Mouse (Mus musculus): ENCODE results near the gene Tnfaip8l1. TPM values are rescaled to one million over a fixed set of nuclear protein-coding genes. Genes with fewer than 3 reads are reported as not detected.

The Tnfaip8l1 gene
- polyA plus RNA-seq, 1 experiment from 2014 or later = 10.4 TPM

GRCm38 (mm10) chr17:56128246-56128645, 34.0 kb upstream of the Tnfaip8l1 start:
- DNase-seq (ENCODE audit: low spot score) = no peak
- Histone ChIP-seq H3K4me1 (replicated peaks) (peaks cover 19% of the 10 kb centered on the region), H3K4me3 (no peak overlapping the region), H3K27me3 (ENCODE audit: insufficient read depth, poor library complexity, severe bottlenecking) (peaks cover 30% of the 10 kb centered on the region), H3K27ac (no peak overlapping the region), H3K36me3 (peaks cover 56% of the 10 kb centered on the region), H3K9me3 (peaks cover 2% of the 10 kb centered on the region)
- 93% methylated on average over 15 of the region's 15 CpGs for WGBS

DNA sequence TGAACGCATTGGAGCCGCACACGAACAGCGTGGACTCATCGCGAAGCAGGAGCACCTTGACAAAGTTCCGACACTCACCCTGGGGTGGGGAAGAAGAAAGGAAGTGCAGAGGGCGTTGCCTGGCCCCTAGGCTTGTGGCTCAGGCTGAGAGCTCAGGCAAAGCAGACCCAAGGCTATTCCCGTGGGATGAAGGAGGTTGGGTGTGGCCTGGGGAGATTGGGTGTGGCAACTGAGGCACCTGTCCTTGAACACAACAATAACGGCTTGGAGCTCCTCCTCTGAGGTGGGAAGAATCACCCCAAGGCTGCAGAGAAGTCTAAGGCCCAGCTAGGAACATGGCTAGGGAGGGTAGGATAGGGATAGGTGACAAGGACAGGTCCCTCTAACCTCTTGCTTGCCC, 31.1 kb upstream of the Tnfaip8l1 start:
- Histone ChIP-seq H3K4me3 (no peak overlapping the region), H3K27me3 (ENCODE audit: insufficient read depth, poor library complexity, severe bottlenecking) (peaks cover 13% of the 10 kb centered on the region), H3K36me3 (peaks cover 46% of the 10 kb centered on the region), H3K4me1 (replicated peaks) (peaks cover 35% of the 10 kb centered on the region), H3K27ac (no peak overlapping the region), H3K9me3 (no peaks in the 10 kb centered on the region; the same call in 1 of the 2 replicates)
- no peak for DNase-seq (ENCODE audit: low spot score)
- 93% methylated on average over 10 of the region's 10 CpGs for WGBS

DNA sequence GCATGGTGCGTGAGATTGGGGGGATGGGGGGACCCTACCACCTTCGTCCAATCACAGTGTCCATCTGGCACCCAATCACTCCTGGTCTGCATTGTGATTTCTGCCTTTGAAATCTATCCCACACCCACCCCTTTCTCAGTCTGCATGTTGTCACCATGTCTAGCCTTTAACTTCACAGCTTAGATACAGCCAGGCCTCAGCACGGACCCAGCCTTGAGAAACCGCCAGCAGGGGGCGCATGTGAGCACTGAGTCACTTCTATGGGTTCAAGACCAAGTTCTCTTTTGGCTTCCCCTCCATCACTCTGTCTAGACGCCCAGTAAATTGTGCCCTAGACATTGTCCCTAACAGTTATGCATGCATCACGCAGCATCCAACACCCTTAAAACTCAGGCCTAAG, 30.5 kb upstream of the Tnfaip8l1 start:
- Histone ChIP-seq H3K27ac (no peak overlapping the region), H3K4me3 (no peak overlapping the region), H3K36me3 (peaks cover 45% of the 10 kb centered on the region), H3K27me3 (ENCODE audit: insufficient read depth, poor library complexity, severe bottlenecking) (peaks cover 15% of the 10 kb centered on the region), H3K9me3 (no peaks in the 10 kb centered on the region; the same call in 1 of the 2 replicates), H3K4me1 (replicated peaks) (peaks cover 35% of the 10 kb centered on the region)
- WGBS = 40% methylated on average over 7 of the region's 7 CpGs
- peak; percentile 68 for DNase-seq (ENCODE audit: low spot score)

GRCm38 (mm10) chr17:56132661-56133060, 29.6 kb upstream of the Tnfaip8l1 start:
- Histone ChIP-seq H3K4me1 (replicated peaks) (peaks cover 43% of the 10 kb centered on the region), H3K4me3 (no peak overlapping the region; the same call in 1 of the 2 replicates), H3K36me3 (peaks cover 36% of the 10 kb centered on the region), H3K27me3 (ENCODE audit: insufficient read depth, poor library complexity, severe bottlenecking) (peaks cover 24% of the 10 kb centered on the region), H3K9me3 (no peaks in the 10 kb centered on the region; the same call in 1 of the 2 replicates), H3K27ac (no peak overlapping the region)
- 6% methylated on average over 14 of the region's 14 CpGs for WGBS
- DNase-seq (ENCODE audit: low spot score) = peak; percentile 70

DNA sequence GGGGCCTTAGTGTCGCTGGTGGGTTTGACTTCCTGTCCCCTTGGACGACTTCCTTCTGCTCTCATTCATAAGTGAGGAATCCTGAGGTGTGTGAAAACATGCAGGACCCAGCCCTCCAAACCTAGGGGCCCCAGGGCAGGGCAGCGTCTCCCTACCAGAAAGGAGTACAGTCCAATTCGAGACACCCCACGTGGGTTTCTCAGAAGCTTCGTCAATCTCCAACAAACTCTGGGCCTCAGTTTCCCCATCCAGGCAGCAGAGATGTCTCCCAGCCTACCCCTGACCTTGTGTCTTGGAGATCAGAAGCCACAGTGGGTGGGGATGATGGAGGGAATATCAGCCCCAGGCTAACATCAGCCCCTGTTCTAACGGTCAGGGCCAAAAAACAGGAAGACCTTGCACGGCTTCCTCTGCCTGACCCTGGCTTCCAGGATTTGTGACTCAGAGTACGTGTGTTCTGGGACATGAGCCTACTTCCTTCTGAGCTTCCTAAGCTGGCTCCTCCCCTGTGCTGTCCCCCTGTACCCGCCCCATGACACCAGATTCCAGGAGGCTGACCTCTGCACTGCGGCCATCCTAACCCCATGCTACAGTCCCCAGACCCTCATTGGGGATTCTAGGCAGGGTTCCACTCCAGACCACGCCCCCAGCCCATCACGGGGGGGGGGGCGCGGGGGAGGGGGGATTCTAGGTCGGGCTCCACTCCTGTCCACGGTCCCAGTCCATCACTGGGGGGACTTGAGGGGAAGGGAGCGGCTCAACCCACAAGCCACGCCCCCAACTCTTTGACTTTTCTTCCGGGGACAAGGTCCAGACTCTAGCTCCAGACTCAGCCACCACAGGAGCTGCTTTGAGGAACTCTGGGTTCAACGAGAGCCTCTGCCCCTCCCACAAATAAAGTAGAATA, 28.6 kb upstream of the Tnfaip8l1 start:
- Histone ChIP-seq H3K4me3 (peak overlapping the region; percentile 47), H3K9me3 (no peaks in the 10 kb centered on the region; the same call in 1 of the 2 replicates), H3K27me3 (ENCODE audit: insufficient read depth, poor library complexity, severe bottlenecking) (peaks cover 34% of the 10 kb centered on the region), H3K36me3 (peaks cover 29% of the 10 kb centered on the region), H3K27ac (peak overlapping the region; percentile 60), H3K4me1 (replicated peaks) (peaks cover 53% of the 10 kb centered on the region)
- WGBS = 16% methylated on average over 20 of the region's 21 CpGs
- peak; percentile 66 for DNase-seq (ENCODE audit: low spot score)

DNA sequence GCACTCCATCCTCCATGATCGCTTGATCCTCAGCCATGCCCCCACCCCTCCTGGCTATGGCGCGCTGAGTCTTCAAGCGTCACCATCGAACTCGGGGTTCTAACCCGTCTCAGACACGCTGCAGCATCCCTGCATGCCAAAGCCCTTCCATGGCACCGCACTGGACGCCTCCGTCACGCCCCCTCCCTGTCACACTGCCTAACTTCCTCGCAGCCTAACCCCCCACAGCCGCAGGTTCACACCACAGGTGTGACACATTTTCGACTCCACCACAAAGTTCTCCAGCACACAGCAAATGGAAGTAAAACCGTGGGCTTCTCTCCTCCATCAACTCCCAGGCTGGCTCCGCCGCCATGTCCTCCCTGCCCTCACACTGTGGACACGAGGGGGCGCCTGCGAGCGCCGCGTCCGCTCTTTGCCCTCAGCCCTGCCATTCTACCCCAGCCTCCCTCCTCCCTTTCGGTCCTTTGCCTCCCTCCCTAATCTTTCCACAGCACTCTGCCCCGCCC, 27.8 kb upstream of the Tnfaip8l1 start:
- peaks cover 22% of the 10 kb centered on the region for H3K36me3 ChIP-seq

GRCm38 (mm10) chr17:56136558-56136957, 25.7 kb upstream of the Tnfaip8l1 start:
- Histone ChIP-seq H3K4me1 (replicated peaks) (peaks cover 81% of the 10 kb centered on the region), H3K4me3 (no peak overlapping the region), H3K9me3 (no peaks in the 10 kb centered on the region), H3K27me3 (ENCODE audit: insufficient read depth, poor library complexity, severe bottlenecking) (peaks cover 63% of the 10 kb centered on the region), H3K36me3 (peaks cover 2% of the 10 kb centered on the region; the same call in 1 of the 2 replicates), H3K27ac (no peak overlapping the region)
- WGBS = 85% methylated on average over 7 of the region's 7 CpGs
- no peak for DNase-seq (ENCODE audit: low spot score)

More for the DNA sequence above, 27.8 kb upstream of the Tnfaip8l1 start:
- WGBS = 1% methylated on average over 27 of the region's 27 CpGs
- H3K27me3 ChIP-seq (ENCODE audit: insufficient read depth, poor library complexity, severe bottlenecking) = peaks cover 42% of the 10 kb centered on the region
- peak; percentile 68 for DNase-seq (ENCODE audit: low spot score)
- peak overlapping the region; percentile 47 for H3K4me3 ChIP-seq
- peaks cover 61% of the 10 kb centered on the region for H3K4me1 ChIP-seq (replicated peaks)
- no peaks in the 10 kb centered on the region; the same call in 1 of the 2 replicates for H3K9me3 ChIP-seq
- peak overlapping the region; percentile 60; the same call in 1 of the 2 replicates for H3K27ac ChIP-seq

DNA sequence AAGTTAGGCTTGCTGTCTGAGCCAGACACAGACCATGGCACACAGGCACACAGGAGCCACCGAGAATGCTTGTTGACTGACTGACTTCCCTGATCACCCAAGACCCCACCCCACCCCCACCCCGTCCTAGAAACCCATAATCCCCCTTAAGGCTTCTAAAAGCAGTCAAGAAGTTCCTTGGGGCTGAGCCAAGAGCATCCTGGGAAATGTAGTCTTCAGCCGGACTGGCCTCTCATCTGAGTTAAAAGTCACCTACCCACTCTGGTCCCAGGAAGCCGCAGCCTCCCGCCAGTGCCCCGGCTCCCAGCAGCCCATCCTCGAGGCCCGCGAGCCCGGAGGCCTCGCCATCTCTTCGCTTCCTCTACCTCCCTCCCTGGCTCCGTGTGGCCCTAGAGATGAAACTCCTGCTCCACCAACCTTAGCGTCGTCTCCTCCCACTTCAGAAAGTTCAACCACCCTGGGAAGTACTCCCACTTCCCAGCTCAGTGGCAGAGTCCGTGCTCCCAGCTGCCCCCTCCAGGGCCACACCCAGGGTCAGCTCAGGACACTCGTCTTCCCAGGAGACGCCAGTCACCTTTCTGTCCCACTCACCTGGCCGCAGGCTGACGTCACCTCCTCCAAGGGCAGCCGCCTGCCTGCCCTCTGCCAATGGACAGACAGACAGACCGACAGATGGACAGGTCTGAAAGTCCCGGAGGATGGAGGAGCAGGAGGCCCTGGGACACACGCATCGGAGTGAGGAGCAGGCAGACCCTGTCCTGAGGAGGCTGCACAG, 24.3 kb upstream of the Tnfaip8l1 start:
- DNase-seq (ENCODE audit: low spot score) = no peak
- 10% methylated on average over 25 of the region's 25 CpGs for WGBS
- Histone ChIP-seq H3K9me3 (no peaks in the 10 kb centered on the region), H3K27me3 (ENCODE audit: insufficient read depth, poor library complexity, severe bottlenecking) (peaks cover 77% of the 10 kb centered on the region), H3K4me3 (peak overlapping the region; percentile 78), H3K27ac (peak overlapping the region; percentile 13; the same call in 1 of the 2 replicates), H3K4me1 (replicated peaks) (peaks cover 91% of the 10 kb centered on the region), H3K36me3 (no peaks in the 10 kb centered on the region)

- no peaks in the 10 kb centered on the region for H3K36me3 ChIP-seq
- no peak for DNase-seq (ENCODE audit: low spot score)
- H3K27ac ChIP-seq = peak overlapping the region; percentile 86
- H3K4me1 ChIP-seq (replicated peaks) = peaks cover 79% of the 10 kb centered on the region
- peaks cover 91% of the 10 kb centered on the region for H3K27me3 ChIP-seq (ENCODE audit: insufficient read depth, poor library complexity, severe bottlenecking)
- peak overlapping the region; percentile 78 for H3K4me3 ChIP-seq
- no peaks in the 10 kb centered on the region for H3K9me3 ChIP-seq
- WGBS = 5% methylated on average over 21 of the region's 21 CpGs
Measured at GRCm38 (mm10) chr17:56139355-56139754, 22.9 kb upstream of the Tnfaip8l1 start.

DNA sequence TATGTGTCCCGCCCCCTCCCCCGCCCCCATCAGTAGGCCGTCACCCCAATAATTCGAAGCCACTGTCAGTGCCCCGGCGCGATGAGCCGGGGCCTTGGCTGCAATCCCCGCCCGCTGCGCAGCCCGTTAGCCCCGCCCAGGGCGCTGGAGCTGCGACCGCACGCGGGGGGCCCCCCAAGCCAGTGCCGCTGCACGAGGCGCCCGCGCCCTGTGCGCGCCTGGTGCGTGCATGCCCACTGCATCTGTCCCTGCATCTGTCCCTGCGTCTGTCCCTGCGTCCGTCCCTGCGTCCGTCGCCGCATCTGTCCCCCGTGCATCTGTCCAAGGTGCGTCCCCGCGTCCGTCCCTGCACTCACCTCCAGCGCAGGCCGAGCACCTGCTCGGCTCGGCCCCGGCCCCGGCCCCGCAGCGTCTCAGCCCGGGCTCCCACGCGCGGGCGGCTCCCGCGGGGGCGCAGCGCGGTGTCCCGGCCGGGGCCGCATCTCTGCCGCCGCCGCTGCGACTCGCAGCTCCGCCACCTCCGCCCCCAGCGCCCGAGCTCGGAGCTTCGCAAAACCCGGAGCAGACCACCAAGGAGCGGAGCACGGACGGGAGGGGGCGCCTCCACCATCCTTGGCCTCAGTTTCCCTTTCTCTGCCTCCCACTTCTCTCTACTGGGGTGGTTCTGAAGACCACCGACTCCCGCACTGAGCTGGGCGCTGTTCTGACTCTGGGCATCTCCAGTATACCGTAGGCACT, 22.2 kb upstream of the Tnfaip8l1 start, which contains the start of gene Sema6b:
Gene Sema6b, minus strand, starts transcription at position 486 of the 738 bp plus-strand sequence.
- Histone ChIP-seq H3K27me3 (ENCODE audit: insufficient read depth, poor library complexity, severe bottlenecking) (peaks cover 97% of the 10 kb centered on the region), H3K27ac (peak within 1 kb of the TSS; percentile 86), H3K9me3 (no peaks in the 10 kb centered on the region), H3K36me3 (no peaks in the 10 kb centered on the region), H3K4me3 (peak within 1 kb of the TSS; percentile 78), H3K4me1 (replicated peaks) (peaks cover 72% of the 10 kb centered on the region)
- peak; percentile 80 for DNase-seq (ENCODE audit: low spot score)
- 1% methylated on average over 79 of the region's 79 CpGs for WGBS

DNA sequence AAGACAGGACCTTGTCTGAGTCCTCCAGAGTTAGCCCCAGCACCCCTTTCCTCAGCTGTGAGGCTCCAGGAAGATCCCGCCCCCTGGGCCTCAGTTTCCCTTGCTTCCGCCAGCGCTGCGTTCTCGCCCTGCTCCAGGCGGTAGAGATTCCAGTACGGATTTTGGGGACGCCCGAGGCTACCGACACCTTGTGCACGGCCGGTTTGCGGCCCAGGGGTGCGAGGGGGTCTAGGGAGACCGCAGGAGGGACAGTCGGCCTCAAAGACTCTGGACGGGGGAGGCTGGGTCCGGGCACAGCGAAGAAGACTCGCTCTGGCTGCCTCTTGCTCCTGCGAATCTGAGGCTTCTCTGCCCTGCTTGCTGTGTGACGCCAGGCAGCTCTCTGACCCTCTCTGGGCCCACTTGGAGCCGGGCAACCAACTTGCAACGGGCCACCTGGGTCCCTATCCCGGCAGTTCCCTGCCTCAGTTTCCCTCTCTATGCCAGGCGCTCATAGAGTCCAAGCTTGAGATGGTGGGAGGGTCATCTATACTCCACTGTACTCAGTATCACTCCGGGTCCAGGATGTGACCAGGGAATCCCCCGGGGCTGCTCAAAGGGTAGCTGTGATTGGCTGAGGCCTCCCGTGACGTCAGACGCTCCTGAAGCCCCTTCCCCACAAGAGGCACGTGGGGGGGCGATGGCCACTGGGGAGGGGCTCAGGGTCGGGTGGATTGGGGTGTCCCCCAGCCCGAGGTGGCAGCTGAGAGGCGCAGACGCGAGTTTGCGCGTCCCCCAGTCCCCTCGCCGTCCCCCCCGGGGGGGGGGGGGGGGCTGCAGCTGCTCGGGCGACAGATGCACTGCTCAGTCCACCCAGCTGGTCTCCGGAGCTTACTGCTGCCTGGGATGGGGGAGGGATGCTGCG, 20.3 kb upstream of the Tnfaip8l1 start:
- peaks cover 70% of the 10 kb centered on the region for H3K4me1 ChIP-seq (replicated peaks)
- peak overlapping the region; percentile 76 for H3K27ac ChIP-seq
- WGBS = under 1% methylated on average over 47 of the region's 47 CpGs
- DNase-seq (ENCODE audit: low spot score) = peak; percentile 77
- no peaks in the 10 kb centered on the region for H3K36me3 ChIP-seq
- H3K27me3 ChIP-seq (ENCODE audit: insufficient read depth, poor library complexity, severe bottlenecking) = peaks cover 100% of the 10 kb centered on the region
- H3K4me3 ChIP-seq = peak overlapping the region; percentile 52
- H3K9me3 ChIP-seq = no peaks in the 10 kb centered on the region
